Mouse (Mus musculus) heart, adult 2 months (tissue): ENCODE measurements around the gene Rom1. TPM values are rescaled to one million over a fixed set of nuclear protein-coding genes. Genes with fewer than 3 reads are reported as not detected.

ENCODE experiments used
- DNase-seq, 2 experiments: peaks; one replicate each; pipeline ENCODE4 v3.0.0; 2021
- H3K27ac ChIP-seq: fragments of 200-600 bp; 2 replicates; pipeline ENCODE4 v1.8.1; 2022
- H3K27me3 ChIP-seq: fragments of 200-500 bp; 2 replicates; pipeline ENCODE4 v1.6.1; 2012; ENCODE audit warnings: mild to moderate bottlenecking, low read length, inconsistent platforms, mixed read lengths; ENCODE audit not compliant: control insufficient read depth, insufficient read depth
- H3K36me3 ChIP-seq: fragments of 200-500 bp; 2 replicates; pipeline ENCODE4 v1.6.1; 2012; ENCODE audit warnings: low read length, inconsistent platforms; ENCODE audit not compliant: control insufficient read depth, insufficient read depth
- H3K4me1 ChIP-seq: fragments of 200-500 bp; 2 replicates; pipeline ENCODE4 v1.6.1; 2011; ENCODE audit warnings: low read length; ENCODE audit not compliant: control insufficient read depth, insufficient read depth
- H3K4me3 ChIP-seq: fragments of 200-600 bp; 2 replicates; pipeline ENCODE4 v1.8.1; 2022
- H3K79me2 ChIP-seq: fragments of 200-500 bp; replicated peaks from 2 replicates; pipeline ENCODE4 v1.6.1; 2012; ENCODE audit warnings: mild to moderate bottlenecking, inconsistent platforms, low read length, moderate library complexity, mixed read lengths; ENCODE audit not compliant: control insufficient read depth, insufficient read depth
- H3K9ac ChIP-seq: fragments of 200-500 bp; 2 replicates; pipeline ENCODE4 v1.6.1; 2012; ENCODE audit warnings: low read depth, mild to moderate bottlenecking, control low read depth, inconsistent platforms, low read length, mixed read lengths
- CTCF ChIP-seq: fragments of 200-600 bp; IDR thresholded peaks from 2 replicates; pipeline ENCODE4 v1.8.1; 2022; ENCODE audit warnings: antibody characterized with exemption, mild to moderate bottlenecking, moderate library complexity
- EP300 ChIP-seq: fragments of 200-500 bp; IDR thresholded peaks from 2 replicates; pipeline ENCODE4 v1.6.1; 2011; ENCODE audit warnings: low read depth, low read length, control low read depth; ENCODE audit not compliant: insufficient read depth
- POLR2A ChIP-seq: fragments of 200-500 bp; IDR thresholded peaks from 2 replicates; pipeline ENCODE4 v1.6.1; 2011; ENCODE audit warnings: mild to moderate bottlenecking, low read depth, low read length, control low read depth; ENCODE audit not compliant: insufficient read depth
- WGBS: fragments of 180-500 bp; shearing (Covaris S2); methylation state at CpG from one replicate; pipeline ENCODE4 v1.1.7; 2018; 5-methylcytosine and 5-hydroxymethylcytosine counted together
- intact Hi-C: fragments of 180-260 bp; cut with DNase I; formaldehyde crosslinking; loops from one replicate; pipeline ENCODE4 v1.15.1; 2025
- polyA plus RNA-seq: library from polyadenylated mRNA; depleted of rRNA; stranded (reverse); fragments of >200 nt; gene quantifications from 2 replicates; pipeline ENCODE4 v1.2.3, GENCODE M21; 2012
- total RNA-seq, 2 experiments: library from RNA; stranded (reverse); gene quantifications; 2 replicates each; pipeline ENCODE4 v1.2.3; 2021

Rom1 gene
- total and polyA plus RNA-seq, 3 experiments: 21.8 to 30.7 (median 23.1) TPM

- peaks cover 3% of the 10 kb centered on the region; the same call in 1 of the 2 replicates for H3K79me2 ChIP-seq
- no peak for DNase-seq
- peaks cover 4% of the 10 kb centered on the region for H3K4me1 ChIP-seq
- TF ChIP-seq POLR2A (no peak), EP300 (no peak), CTCF (no peak)
- peak overlapping the region; percentile 95 for H3K4me3 ChIP-seq
- intact Hi-C loops: loop anchor here (5.0 kb wide), 1 partner anchor 57 kb away; the partner anchor contains the start of gene Ganab
- peak overlapping the region; percentile 42; the same call in 1 of the 2 replicates for H3K9ac ChIP-seq
- no peaks in the 10 kb centered on the region for H3K36me3 ChIP-seq
- peak overlapping the region; percentile 75 for H3K27ac ChIP-seq
- WGBS: 8% methylated on average over 9 of the region's 9 CpGs
- no peaks in the 10 kb centered on the region for H3K27me3 ChIP-seq
These were observed 25.0 kb upstream of the Rom1 start for GRCm38 (mm10) chr19:8954171-8954570.

GRCm38 (mm10) chr19:8953135-8954039, 24.2 kb upstream of the Rom1 start, which contains the start of gene Tut1:
TSS of gene Tut1 (plus strand) at chr19:8953847.
- TF ChIP-seq EP300 (peak; percentile 91), POLR2A (peak; percentile 84), CTCF (peak; percentile 17; the same call in 1 of the 2 replicates)
- Histone ChIP-seq H3K27ac (peak within 1 kb of the TSS; percentile 75), H3K27me3 (no peaks in the 10 kb centered on the region), H3K4me1 (peaks cover 4% of the 10 kb centered on the region), H3K4me3 (peak within 1 kb of the TSS; percentile 95), H3K79me2 (peaks cover 3% of the 10 kb centered on the region; the same call in 1 of the 2 replicates), H3K36me3 (no peaks in the 10 kb centered on the region), H3K9ac (peak within 1 kb of the TSS; percentile 82)
- intact Hi-C loops: loop anchor here (1.0 to 5.0 kb wide), 2 partner anchors 12 to 56 kb away; partner anchors contain the start of genes Ganab and Mta2
- under 1% methylated on average over 46 of the region's 46 CpGs for WGBS
- peak; percentile 89 to 93 for DNase-seq

DNA sequence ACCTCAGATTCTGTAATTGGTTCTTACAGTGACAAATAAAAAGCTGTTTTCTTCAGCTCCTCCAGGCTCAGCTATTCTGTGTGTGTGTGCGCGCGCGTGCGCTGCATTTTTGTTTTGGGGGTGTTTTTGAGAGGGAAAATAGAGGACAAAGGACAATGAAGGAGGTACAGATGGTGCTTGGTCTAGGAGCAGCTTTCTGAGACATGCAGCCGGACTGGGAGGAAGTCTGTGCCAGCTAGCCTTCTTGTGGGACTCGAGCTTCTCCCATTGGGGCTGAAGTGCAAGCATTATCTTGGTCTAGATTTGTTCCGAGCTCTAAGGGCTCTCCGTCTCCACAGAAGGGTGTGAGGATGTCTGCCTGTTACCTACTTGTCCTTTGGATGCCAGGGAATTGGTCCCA, 23.1 kb upstream of the Rom1 start:
- intact Hi-C loops: loop anchor here (5.0 kb wide), 1 partner anchor 55 kb away; the partner anchor contains the start of gene Ganab

DNA sequence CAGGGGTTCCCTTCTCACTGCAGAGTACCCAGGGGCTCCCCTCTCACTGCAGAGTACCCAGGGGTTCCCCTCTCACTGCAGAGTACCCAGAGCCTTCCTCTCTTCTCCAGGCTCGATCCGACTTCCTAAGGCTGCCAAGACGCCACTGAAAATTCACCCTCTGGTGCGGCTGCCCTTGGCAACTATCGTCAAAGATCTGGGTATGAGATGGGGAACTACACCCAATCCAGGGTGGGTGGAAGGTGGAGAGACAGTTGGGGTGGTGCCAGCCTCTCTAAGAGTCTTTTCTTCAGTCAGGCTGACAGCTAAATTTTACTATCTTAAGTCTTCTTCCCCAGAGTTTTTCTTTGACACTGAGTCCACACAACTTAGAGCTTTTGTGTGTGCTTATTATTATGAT, 21.0 kb upstream of the Rom1 start:
- Histone ChIP-seq H3K4me1 (peaks cover 4% of the 10 kb centered on the region), H3K4me3 (no peak overlapping the region), H3K9ac (no peak overlapping the region), H3K79me2 (peaks cover 2% of the 10 kb centered on the region; the same call in 1 of the 2 replicates), H3K36me3 (no peaks in the 10 kb centered on the region; the same call in none of the 2 replicates), H3K27ac (no peak overlapping the region), H3K27me3 (no peaks in the 10 kb centered on the region)
- intact Hi-C loops: loop anchor here (5.0 kb wide), 1 partner anchor 53 kb away; the partner anchor contains the start of gene Ganab
- no peak for TF ChIP-seq CTCF
- no peak for TF ChIP-seq EP300
- TF ChIP-seq POLR2A: no peak
- WGBS: 91% methylated on average over 5 of the region's 5 CpGs
- DNase-seq: no peak

More for the DNA sequence above, 23.1 kb upstream of the Rom1 start:
- TF ChIP-seq CTCF: no peak
- no peak for TF ChIP-seq POLR2A
- no peak for TF ChIP-seq EP300
- H3K4me3 ChIP-seq: no peak overlapping the region
- no peak overlapping the region for H3K9ac ChIP-seq
- H3K36me3 ChIP-seq: no peaks in the 10 kb centered on the region; the same call in 1 of the 2 replicates
- peaks cover 4% of the 10 kb centered on the region for H3K4me1 ChIP-seq
- peaks cover 3% of the 10 kb centered on the region; the same call in 1 of the 2 replicates for H3K79me2 ChIP-seq
- no peaks in the 10 kb centered on the region for H3K27me3 ChIP-seq
- DNase-seq: no peak
- no peak overlapping the region for H3K27ac ChIP-seq
- 80% methylated on average over 9 of the region's 9 CpGs for WGBS

- WGBS: 71% methylated on average over 7 of the region's 7 CpGs
- H3K4me3 ChIP-seq: no peak overlapping the region
- TF ChIP-seq POLR2A: no peak
- TF ChIP-seq EP300: no peak
- no peak for TF ChIP-seq CTCF
- no peak for DNase-seq
- H3K27me3 ChIP-seq: no peaks in the 10 kb centered on the region
- intact Hi-C loops: no loop called here
- no peak overlapping the region for H3K9ac ChIP-seq
- H3K4me1 ChIP-seq: peaks cover 5% of the 10 kb centered on the region
- peaks cover 11% of the 10 kb centered on the region for H3K36me3 ChIP-seq
- H3K27ac ChIP-seq: no peak overlapping the region
- 0 out of 2 replicates have a peak, but pooled peaks cover 2% of the 10 kb centered on the region for H3K79me2 ChIP-seq
These were observed 17.8 kb upstream of the Rom1 start for GRCm38 (mm10) chr19:8946929-8947328.
